Mouse (Mus musculus): Measurements from ENCODE around the gene Pcbd1. TPM values are rescaled to one million over a fixed set of nuclear protein-coding genes. Genes with fewer than 3 reads are reported as not detected.

The Pcbd1 gene
- polyA plus RNA-seq, 1 experiment from 2014 or later: 59.8 TPM

Small RNAs within 50 kb of the gene (microRNA-seq; reads per million reads assigned to microRNA genes)
- not detected for gene Gm44308

Other genes starting within 250 kb of the Pcbd1 start
- gene Sgpl1, start 58.4 kb downstream of the Pcbd1 start, polyA plus RNA-seq (2015; fragmentation: Nextera tagmentation; extraction: Ambion mirVana): 23.4 and 42.2 TPM in 2 replicates
- gene Tbata, start 82.6 kb downstream of the Pcbd1 start, polyA plus RNA-seq (2015; fragmentation: Nextera tagmentation; extraction: Ambion mirVana): 4.3 and 41.6 TPM in 2 replicates
- 1.4 and 2.3 TPM in 2 replicates for gene Adamts14, start 184.1 kb downstream of the Pcbd1 start, polyA plus RNA-seq (2015; fragmentation: Nextera tagmentation; extraction: Ambion mirVana)
- 0.09 TPM in 1 of 2 replicates, not detected in the other for gene Prf1, start 208.5 kb downstream of the Pcbd1 start, polyA plus RNA-seq (2015; fragmentation: Nextera tagmentation; extraction: Ambion mirVana)